Mouse (Mus musculus): ENCODE data around the gene Gm21977.
"Not testable (repeated sequence)": the region's sequence is repeated elsewhere in the genome, so short reads cannot be mapped to it uniquely, and the experiment has no call there.

Gene Gm21977

DNA sequence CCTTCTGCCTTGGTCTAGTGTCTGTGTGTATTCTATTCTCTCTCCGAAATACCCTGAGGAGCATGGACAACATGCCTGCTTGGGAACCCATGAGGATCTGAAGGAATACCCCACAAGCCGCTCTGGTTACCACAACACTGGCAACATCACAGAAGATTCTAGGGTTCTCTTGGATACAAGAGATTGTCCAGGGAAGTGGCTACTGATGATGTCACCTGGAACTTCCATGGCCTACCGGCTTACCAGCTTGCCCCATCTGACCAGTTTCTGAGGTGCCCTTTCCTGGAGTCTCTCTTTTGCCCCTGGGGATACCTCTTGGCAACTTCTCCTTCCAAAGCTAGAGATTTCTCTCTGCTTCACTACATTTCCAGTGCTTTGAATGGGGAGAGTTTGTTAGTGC, at the start of gene Gm21977:
Gene Gm21977 (minus strand): TSS at position 101 of the 400 bp plus-strand sequence.
- not testable (repeated sequence) for DNase-seq (ENCODE audit: low spot score in 2 of 2)
